Mouse (Mus musculus) common myeloid progenitor, adult 5-6 weeks (primary cell): ENCODE measurements at regions not wholly inside any gene's neighbourhood (a gene's known extent, or its start where the extent isn't known, plus 50 kb on each side); places are given as distances from the start of the nearest gene placed in this dataset.

Experiments used
- ATAC-seq: replicated peaks from 2 replicates; pipeline ENCODE4 v1.8.0; 2016; ENCODE audit warnings: low read depth, mild to moderate bottlenecking, moderate TSS enrichment, inconsistent platforms; ENCODE audit not compliant: poor library complexity, severe bottlenecking

DNA sequence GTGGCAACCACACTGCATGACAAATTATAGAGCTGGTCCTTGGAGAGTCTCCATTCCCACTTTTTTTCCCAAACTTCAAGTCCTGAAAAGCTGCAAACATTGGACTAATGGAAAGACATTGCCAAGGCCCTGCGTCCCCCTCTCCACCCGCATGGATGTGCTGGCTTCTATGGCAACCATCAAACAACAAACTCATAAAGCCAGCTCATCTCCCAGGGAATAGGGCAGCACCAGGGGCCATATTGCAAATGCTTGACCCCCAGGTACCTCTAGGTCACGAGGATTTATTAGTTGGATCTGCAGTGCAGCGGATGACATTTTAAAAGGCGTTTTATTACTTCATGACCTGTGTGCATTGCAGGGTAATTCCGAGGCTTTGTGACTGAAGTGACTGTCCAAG, 324.5 kb downstream of the Fam49a start:
- no peak for ATAC-seq

- ATAC-seq = no peak
Measured at GRCm38 (mm10) chr12:12581271-12582186, 319.6 kb downstream of the Fam49a start.

DNA sequence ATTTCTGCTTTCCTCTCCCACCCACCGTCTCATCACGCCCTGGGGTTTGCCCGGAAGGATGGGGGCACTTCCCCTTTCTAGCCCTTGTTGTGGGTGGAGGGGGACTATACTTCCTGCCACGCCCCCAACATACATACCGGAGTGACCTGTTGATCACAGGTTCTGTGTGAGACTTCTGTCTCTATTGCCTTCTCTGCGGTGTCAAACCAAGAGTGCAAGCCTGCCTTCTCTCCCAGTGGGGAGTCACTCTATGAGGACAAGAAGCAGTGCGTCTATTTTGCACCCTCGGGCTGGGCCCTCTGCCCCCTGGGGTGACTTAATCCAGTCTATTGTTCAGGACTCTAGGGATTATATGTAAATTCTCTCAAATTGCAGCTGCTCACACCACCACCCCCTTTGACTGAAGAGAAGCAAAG, 318.8 kb downstream of the Fam49a start:
- peak; percentile 93 for ATAC-seq

DNA sequence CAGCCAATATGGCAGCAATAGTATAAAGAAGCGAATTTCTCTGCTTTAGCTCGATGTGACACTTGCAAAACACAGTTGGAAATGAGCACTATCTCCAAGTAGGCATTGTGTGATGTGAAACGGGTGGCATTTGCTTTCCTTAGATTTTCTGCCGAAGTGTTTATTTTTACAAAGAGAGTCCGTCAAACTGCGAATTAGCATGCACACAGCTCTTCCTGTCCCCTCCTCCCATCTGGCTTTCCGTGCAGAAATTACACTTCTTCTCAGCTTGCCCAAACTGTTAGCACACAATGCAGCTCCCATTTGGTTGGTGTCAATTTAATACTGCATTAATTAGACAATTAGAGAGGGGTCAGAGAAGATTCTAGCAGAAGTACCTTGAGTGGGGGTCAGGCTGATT, 316.3 kb downstream of the Fam49a start:
- no peak for ATAC-seq

DNA sequence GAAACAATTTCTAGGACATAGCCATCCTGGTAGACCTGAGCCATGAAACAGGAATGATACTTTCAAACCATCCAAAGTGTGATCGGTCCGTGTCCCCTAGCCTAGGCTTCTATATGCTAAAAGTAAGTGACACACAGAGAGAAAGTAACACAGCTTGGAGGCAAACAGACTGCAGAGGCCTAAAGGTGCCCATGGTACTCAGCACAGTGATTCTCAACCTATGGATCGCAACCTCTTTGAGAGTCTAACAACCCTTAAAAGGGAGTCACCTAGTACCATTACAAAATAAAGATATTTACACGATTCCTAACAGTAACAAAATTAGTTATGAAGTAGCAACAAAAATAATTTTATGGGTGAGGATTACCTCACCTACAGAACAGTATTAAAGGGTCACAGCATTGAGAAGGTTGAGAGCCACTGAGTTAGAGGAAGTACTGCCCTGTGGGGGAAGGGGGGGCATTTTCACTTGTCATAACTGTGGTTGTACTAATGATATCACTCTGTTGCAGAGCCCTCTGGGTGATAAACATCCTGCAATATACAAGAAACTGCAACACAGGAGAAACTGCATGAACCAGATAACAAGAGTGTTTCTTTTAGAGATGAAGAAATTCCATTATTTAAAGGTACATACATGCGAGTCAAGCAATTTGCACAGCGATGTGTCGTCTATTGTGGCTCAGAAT, 308.8 kb downstream of the Fam49a start:
- ATAC-seq = peak; percentile 96

- no peak for ATAC-seq
Measured at GRCm38 (mm10) chr12:12567734-12568104, 305.8 kb downstream of the Fam49a start.

DNA sequence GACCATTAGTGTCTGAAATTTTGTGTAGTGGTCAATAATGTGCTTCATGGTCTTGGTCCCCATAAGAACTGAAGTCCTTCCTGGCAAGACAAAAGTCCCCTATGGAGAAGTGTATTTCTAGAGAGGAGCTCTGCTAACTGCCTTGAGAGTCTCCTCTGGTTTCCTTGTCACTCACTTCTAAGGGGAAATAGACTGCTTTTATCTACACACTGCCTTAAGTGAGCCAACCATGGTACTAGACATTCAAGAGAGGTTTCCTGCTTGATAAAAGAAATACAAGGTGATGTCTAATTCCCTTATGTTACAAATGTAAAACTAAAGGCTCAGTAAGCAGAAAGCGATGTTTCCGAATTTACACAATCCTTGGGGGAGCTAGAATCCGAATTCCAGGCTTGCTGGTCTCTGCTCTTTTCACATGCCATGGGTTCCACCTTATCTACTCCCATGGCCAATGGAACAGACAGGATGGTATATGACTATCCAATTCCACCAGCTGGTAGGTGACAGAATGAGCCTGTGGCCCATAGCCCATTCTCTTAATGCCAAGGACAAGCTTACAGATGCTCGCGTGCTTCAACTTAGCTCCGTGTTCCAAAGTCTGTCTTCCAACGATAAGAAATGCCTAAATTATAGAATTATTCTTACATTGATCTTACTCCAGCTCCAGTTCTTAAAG, 305.3 kb downstream of the Fam49a start:
- no peak for ATAC-seq

DNA sequence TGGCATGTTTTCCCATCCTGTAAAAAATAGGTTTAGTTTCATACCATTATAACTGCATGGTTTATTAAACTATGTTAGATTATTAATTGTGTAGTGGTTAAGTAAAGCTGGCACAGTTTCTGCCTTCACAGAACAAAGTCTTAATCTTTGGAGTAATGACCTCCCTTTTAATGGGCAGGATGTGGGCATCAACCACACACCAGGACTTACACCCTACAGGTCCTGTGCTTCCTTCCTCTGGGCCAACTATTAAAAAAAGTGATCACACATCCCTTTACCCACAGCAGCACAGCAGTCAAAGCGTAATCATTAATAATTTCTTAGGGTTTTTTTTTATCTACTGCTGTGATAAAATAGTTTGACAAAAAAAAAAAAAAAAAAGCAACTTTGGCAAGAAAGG, 300.3 kb downstream of the Fam49a start:
- peak; percentile 94 for ATAC-seq

- ATAC-seq = peak; percentile 26; the same call in 1 of the 2 replicates
Measured at GRCm38 (mm10) chr12:12551818-12552217, 289.9 kb downstream of the Fam49a start.

DNA sequence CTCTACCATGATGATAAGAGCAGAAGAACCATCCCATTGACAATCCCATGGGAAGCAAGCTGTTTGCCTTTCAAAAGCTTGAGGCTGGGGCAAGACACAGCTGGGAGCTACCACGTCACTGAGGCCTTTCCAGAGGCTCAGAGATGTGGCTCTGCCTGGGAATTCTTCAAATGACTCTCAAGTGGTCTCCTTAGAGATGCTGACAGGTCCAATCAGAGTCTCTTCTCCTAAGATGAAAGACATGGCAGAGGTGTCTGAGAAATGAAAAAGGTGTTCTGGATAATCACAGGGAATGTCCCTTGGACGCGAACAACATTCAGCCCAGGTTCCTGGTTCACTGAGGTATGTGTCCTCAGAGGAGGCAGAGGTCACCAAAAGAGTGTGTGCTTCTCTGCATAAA, 287.7 kb downstream of the Fam49a start:
- no peak for ATAC-seq

GRCm38 (mm10) chr12:12548688-12549087, 286.7 kb downstream of the Fam49a start:
- no peak for ATAC-seq

GRCm38 (mm10) chr12:12547477-12547876, 285.5 kb downstream of the Fam49a start:
- ATAC-seq = peak; percentile 56

GRCm38 (mm10) chr12:12546372-12547031, 284.6 kb downstream of the Fam49a start:
- ATAC-seq = peak; percentile 52

- ATAC-seq = peak; percentile 63
Measured at GRCm38 (mm10) chr12:12541076-12542070, 279.4 kb downstream of the Fam49a start.

- ATAC-seq = no peak
Measured at GRCm38 (mm10) chr12:12539291-12539690, 277.4 kb downstream of the Fam49a start.

GRCm38 (mm10) chr12:12534779-12535178, 272.8 kb downstream of the Fam49a start:
- ATAC-seq = peak; percentile 62

- ATAC-seq = no peak
Measured at GRCm38 (mm10) chr12:12530796-12531195, 268.9 kb downstream of the Fam49a start.

- ATAC-seq = no peak
Measured at GRCm38 (mm10) chr12:12529541-12529940, 267.6 kb downstream of the Fam49a start.

DNA sequence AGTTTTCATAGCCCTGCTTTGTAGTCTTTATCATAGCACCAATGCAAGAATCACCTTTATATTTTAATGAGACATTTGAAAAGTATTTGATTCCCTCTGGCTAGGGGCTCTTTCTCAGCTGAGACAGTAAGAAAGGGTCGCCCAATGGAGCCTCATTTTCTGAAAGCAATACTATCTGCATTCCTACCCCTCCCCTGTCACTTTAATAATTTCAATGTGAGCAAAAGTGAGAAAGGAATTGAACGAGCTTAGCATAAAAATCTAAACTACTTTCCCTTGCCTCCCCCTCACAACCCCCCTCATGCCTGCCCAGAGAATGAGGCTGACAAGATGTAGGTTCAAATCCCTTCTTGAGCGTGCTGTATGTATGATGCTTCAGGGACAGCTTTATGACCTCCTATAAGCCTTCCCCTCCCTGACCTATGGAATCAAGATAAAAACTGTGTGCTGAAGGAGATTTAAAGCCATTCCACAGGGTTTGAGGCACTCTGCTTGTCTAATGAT, 266.6 kb downstream of the Fam49a start:
- ATAC-seq = no peak
